Mouse (Mus musculus): Measurements from ENCODE around the gene Prkca. TPM values are rescaled to one million over a fixed set of nuclear protein-coding genes. Genes with fewer than 3 reads are reported as not detected.

Gene Prkca
- polyA plus RNA-seq, 1 experiment from 2014 or later = 5.3 TPM

Small RNA genes lying within 50 kb of the gene (microRNA-seq; reads per million reads assigned to microRNA genes)
- gene Mir7223 = not detected

Other genes starting within 250 kb of the Prkca start
- gene Apoh, start 574 bp downstream of the Prkca start, polyA plus RNA-seq (2014; fragmentation: Nextera tagmentation; extraction: Ambion mirVana) = 0.19 TPM in 1 of 2 replicates, not detected in the other
- gene Cep112, start 81.3 kb upstream of the Prkca start, polyA plus RNA-seq (2014; fragmentation: Nextera tagmentation; extraction: Ambion mirVana) = 13.6 and 14.6 TPM in 2 replicates